Mouse (Mus musculus): ENCODE results near the gene Hoxc8. TPM values are rescaled to one million over a fixed set of nuclear protein-coding genes. Genes with fewer than 3 reads are reported as not detected.

Hoxc8 gene
- polyA plus RNA-seq, 1 experiment from 2014 or later: not detected

GRCm38 (mm10) chr15:102955833-102956640 lies 34.4 kb upstream of the Hoxc8 start:
- H3K27me3 ChIP-seq (replicated peaks; ENCODE audit: low read depth, poor library complexity, severe bottlenecking): peaks cover 100% of the 10 kb centered on the region
- peaks cover 5% of the 10 kb centered on the region; the same call in 1 of the 2 replicates for H3K4me1 ChIP-seq
- H3K36me3 ChIP-seq (replicated peaks): no peaks in the 10 kb centered on the region
- H3K9me3 ChIP-seq: no peaks in the 10 kb centered on the region
- under 1% methylated on average over 40 of the region's 40 CpGs for WGBS
- no peak overlapping the region for H3K27ac ChIP-seq (replicated peaks)
- H3K4me3 ChIP-seq: no peak overlapping the region
- DNase-seq (ENCODE audit: low spot score): peak; percentile 73

GRCm38 (mm10) chr15:102956906-102957305 lies 33.5 kb upstream of the Hoxc8 start:
- no peak overlapping the region for H3K27ac ChIP-seq (replicated peaks)

GRCm38 (mm10) chr15:102959663-102960191 lies 30.7 kb upstream of the Hoxc8 start:
- Histone ChIP-seq H3K4me1 (peaks cover 2% of the 10 kb centered on the region; the same call in 1 of the 2 replicates), H3K9me3 (no peaks in the 10 kb centered on the region), H3K27ac (replicated peaks) (no peak overlapping the region), H3K36me3 (replicated peaks) (no peaks in the 10 kb centered on the region), H3K27me3 (replicated peaks; ENCODE audit: low read depth, poor library complexity, severe bottlenecking) (peaks cover 100% of the 10 kb centered on the region), H3K4me3 (no peak overlapping the region)
- no peak for DNase-seq (ENCODE audit: low spot score)
- 2% methylated on average over 13 of the region's 13 CpGs for WGBS

More at GRCm38 (mm10) chr15:102956906-102957305, 33.5 kb upstream of the Hoxc8 start:
- 1% methylated on average over 12 of the region's 12 CpGs for WGBS
- no peaks in the 10 kb centered on the region for H3K36me3 ChIP-seq (replicated peaks)
- H3K9me3 ChIP-seq: no peaks in the 10 kb centered on the region
- DNase-seq (ENCODE audit: low spot score): no peak
- H3K27me3 ChIP-seq (replicated peaks; ENCODE audit: low read depth, poor library complexity, severe bottlenecking): peaks cover 100% of the 10 kb centered on the region
- no peak overlapping the region for H3K4me3 ChIP-seq
- peaks cover 5% of the 10 kb centered on the region; the same call in 1 of the 2 replicates for H3K4me1 ChIP-seq

- no peak for DNase-seq (ENCODE audit: low spot score)
- no peak overlapping the region for H3K27ac ChIP-seq (replicated peaks)
- H3K4me3 ChIP-seq: no peak overlapping the region
- peaks cover 100% of the 10 kb centered on the region for H3K27me3 ChIP-seq (replicated peaks; ENCODE audit: low read depth, poor library complexity, severe bottlenecking)
- H3K4me1 ChIP-seq: peaks cover 5% of the 10 kb centered on the region; the same call in 1 of the 2 replicates
- H3K9me3 ChIP-seq: no peaks in the 10 kb centered on the region
- WGBS: 5% methylated on average over 6 of the region's 6 CpGs
- H3K36me3 ChIP-seq (replicated peaks): no peaks in the 10 kb centered on the region
These were observed 28.7 kb upstream of the Hoxc8 start for GRCm38 (mm10) chr15:102961728-102962127.

GRCm38 (mm10) chr15:102962492-102962891 lies 27.9 kb upstream of the Hoxc8 start:
- Histone ChIP-seq H3K27ac (replicated peaks) (no peak overlapping the region), H3K4me1 (peaks cover 7% of the 10 kb centered on the region; the same call in 1 of the 2 replicates), H3K36me3 (replicated peaks) (no peaks in the 10 kb centered on the region), H3K4me3 (no peak overlapping the region), H3K9me3 (no peaks in the 10 kb centered on the region), H3K27me3 (replicated peaks; ENCODE audit: low read depth, poor library complexity, severe bottlenecking) (peaks cover 100% of the 10 kb centered on the region)
- WGBS: 2% methylated on average over 13 of the region's 13 CpGs
- DNase-seq (ENCODE audit: low spot score): no peak

- Histone ChIP-seq H3K4me1 (peaks cover 7% of the 10 kb centered on the region; the same call in 1 of the 2 replicates), H3K4me3 (no peak overlapping the region), H3K9me3 (no peaks in the 10 kb centered on the region), H3K36me3 (replicated peaks) (no peaks in the 10 kb centered on the region), H3K27me3 (replicated peaks; ENCODE audit: low read depth, poor library complexity, severe bottlenecking) (peaks cover 100% of the 10 kb centered on the region), H3K27ac (replicated peaks) (no peak overlapping the region)
- WGBS: 2% methylated on average over 8 of the region's 8 CpGs
- no peak for DNase-seq (ENCODE audit: low spot score)
These were observed 27.1 kb upstream of the Hoxc8 start for GRCm38 (mm10) chr15:102963259-102963658.

- H3K27me3 ChIP-seq (replicated peaks; ENCODE audit: low read depth, poor library complexity, severe bottlenecking): peaks cover 100% of the 10 kb centered on the region
- peaks cover 7% of the 10 kb centered on the region; the same call in 1 of the 2 replicates for H3K4me1 ChIP-seq
- no peak overlapping the region for H3K4me3 ChIP-seq
- no peaks in the 10 kb centered on the region for H3K36me3 ChIP-seq (replicated peaks)
- peak; percentile 74 for DNase-seq (ENCODE audit: low spot score)
- WGBS: 1% methylated on average over 28 of the region's 28 CpGs
- H3K27ac ChIP-seq (replicated peaks): no peak overlapping the region
- no peaks in the 10 kb centered on the region for H3K9me3 ChIP-seq
These were observed 26.5 kb upstream of the Hoxc8 start for GRCm38 (mm10) chr15:102963671-102964640.

GRCm38 (mm10) chr15:102965003-102965891 lies 25.2 kb upstream of the Hoxc8 start:
- Histone ChIP-seq H3K4me1 (peaks cover 7% of the 10 kb centered on the region; the same call in 1 of the 2 replicates), H3K9me3 (no peaks in the 10 kb centered on the region), H3K27ac (replicated peaks) (no peak overlapping the region), H3K36me3 (replicated peaks) (no peaks in the 10 kb centered on the region), H3K27me3 (replicated peaks; ENCODE audit: low read depth, poor library complexity, severe bottlenecking) (peaks cover 100% of the 10 kb centered on the region), H3K4me3 (no peak overlapping the region)
- peak; percentile 58 for DNase-seq (ENCODE audit: low spot score)
- 2% methylated on average over 26 of the region's 26 CpGs for WGBS

GRCm38 (mm10) chr15:102965892-102966775 lies 24.3 kb upstream of the Hoxc8 start:
- H3K4me1 ChIP-seq: peaks cover 7% of the 10 kb centered on the region; the same call in 1 of the 2 replicates
- peaks cover 100% of the 10 kb centered on the region for H3K27me3 ChIP-seq (replicated peaks; ENCODE audit: low read depth, poor library complexity, severe bottlenecking)
- no peak overlapping the region for H3K27ac ChIP-seq (replicated peaks)
- peak overlapping the region; percentile 27 for H3K4me3 ChIP-seq
- DNase-seq (ENCODE audit: low spot score): peak; percentile 90
- H3K9me3 ChIP-seq: no peaks in the 10 kb centered on the region
- WGBS: 3% methylated on average over 30 of the region's 30 CpGs
- no peaks in the 10 kb centered on the region for H3K36me3 ChIP-seq (replicated peaks)

GRCm38 (mm10) chr15:102966776-102967311 lies 23.6 kb upstream of the Hoxc8 start, which contains the start of gene Hoxc10:
Gene Hoxc10, plus strand, starts transcription at chr15:102966796.
- DNase-seq (ENCODE audit: low spot score): no peak
- Histone ChIP-seq H3K4me3 (peak within 1 kb of the TSS; percentile 27), H3K36me3 (replicated peaks) (no peaks in the 10 kb centered on the region), H3K9me3 (no peaks in the 10 kb centered on the region), H3K4me1 (peaks cover 7% of the 10 kb centered on the region; the same call in 1 of the 2 replicates), H3K27ac (replicated peaks) (no peak within 1 kb of the TSS), H3K27me3 (replicated peaks; ENCODE audit: low read depth, poor library complexity, severe bottlenecking) (peaks cover 100% of the 10 kb centered on the region)
- WGBS: 2% methylated on average over 27 of the region's 27 CpGs

- Histone ChIP-seq H3K4me3 (peak within 1 kb of the TSS; percentile 27), H3K9me3 (no peaks in the 10 kb centered on the region), H3K4me1 (peaks cover 7% of the 10 kb centered on the region; the same call in 1 of the 2 replicates), H3K27ac (replicated peaks) (no peak within 1 kb of the TSS), H3K36me3 (replicated peaks) (no peaks in the 10 kb centered on the region), H3K27me3 (replicated peaks; ENCODE audit: low read depth, poor library complexity, severe bottlenecking) (peaks cover 100% of the 10 kb centered on the region)
- WGBS: 1% methylated on average over 12 of the region's 12 CpGs
- no peak for DNase-seq (ENCODE audit: low spot score)
These were observed 23.2 kb upstream of the Hoxc8 start, which contains the start of gene Hoxc5 for GRCm38 (mm10) chr15:102967312-102967510. Gene Hoxc5, plus strand, starts transcription at chr15:102967443.
